Mouse (Mus musculus): ENCODE results near the gene Ccdc144b. TPM values are rescaled to one million over a fixed set of nuclear protein-coding genes. Genes with fewer than 3 reads are reported as not detected.

Gene Ccdc144b
- polyA plus RNA-seq, 1 experiment, result not detected

DNA sequence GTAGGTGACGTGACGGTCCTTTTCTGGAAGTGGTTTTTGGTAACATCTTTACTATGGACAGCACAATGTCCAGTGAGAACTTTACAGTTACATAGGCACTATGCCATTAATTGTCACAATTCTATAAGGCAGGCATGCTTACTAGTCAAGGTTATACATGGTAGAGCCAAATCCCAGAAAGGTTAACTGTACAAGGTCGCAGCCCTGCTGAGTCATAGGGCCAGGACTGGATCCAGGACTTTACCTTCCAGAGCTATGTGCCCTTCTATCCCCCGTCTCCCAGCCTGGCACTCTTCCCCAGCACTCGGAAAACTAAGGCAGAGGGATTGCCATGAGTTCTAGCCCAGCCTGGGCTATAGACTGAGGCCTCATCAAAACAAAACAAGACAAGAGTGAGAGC is 89.4 kb downstream of the Ccdc144b start:
- no peak for DNase-seq (ENCODE audit: low read depth, low spot score)
- 91% methylated on average over 5 of the region's 5 CpGs for whole genome bisulfite sequencing

DNA sequence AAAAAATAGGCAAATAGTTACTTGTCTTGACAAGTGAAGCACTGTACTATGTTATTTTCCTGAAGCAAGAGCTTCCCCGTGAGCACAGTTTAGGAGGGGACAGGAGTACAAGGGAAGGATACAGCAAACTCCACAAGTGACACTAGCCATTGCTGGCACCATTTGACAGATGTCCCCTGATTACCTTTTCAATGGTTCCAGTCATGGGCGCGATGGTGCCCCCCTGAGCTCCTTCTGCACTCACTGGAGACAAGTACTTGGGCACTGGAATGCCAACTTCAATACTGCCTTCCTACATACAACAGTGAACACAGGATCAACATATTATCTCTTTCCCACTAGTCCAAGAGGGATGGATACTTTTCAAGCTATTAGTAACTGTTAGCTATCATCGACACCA is 89.9 kb downstream of the Ccdc144b start:
- no peak for DNase-seq (ENCODE audit: low read depth, low spot score)
- WGBS, result 94% methylated on average over 4 of the region's 4 CpGs

DNA sequence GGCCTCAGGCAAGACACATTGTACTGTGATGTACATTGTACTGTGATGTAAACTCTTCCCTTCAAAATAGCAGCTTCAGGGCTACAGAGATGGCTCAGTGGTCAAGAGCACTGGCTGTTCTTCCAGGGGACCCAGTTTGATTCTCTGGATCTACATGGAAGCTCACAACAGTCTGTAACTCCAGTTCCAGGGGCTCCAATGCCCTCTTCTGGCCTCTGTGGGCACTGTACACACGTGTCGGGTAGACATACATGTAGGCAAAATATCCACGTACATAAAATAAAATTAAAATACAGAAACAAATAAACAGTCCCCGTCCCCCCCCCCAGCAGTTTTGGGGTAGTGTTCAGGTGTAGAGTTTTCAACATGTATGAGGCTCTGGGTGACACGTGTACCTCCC is 90.4 kb downstream of the Ccdc144b start:
- no peak for DNase-seq (ENCODE audit: low read depth, low spot score)
- 91% methylated on average over 5 of the region's 5 CpGs for WGBS

Other genes starting within 250 kb of the Ccdc144b start
- gene Dcun1d1, start 116.1 kb downstream of the Ccdc144b start, polyA plus RNA-seq (2012; rRNA removed), result 4.5 and 6.3 TPM in 2 replicates
- gene Mccc1, start 52.9 kb downstream of the Ccdc144b start, polyA plus RNA-seq (2012; rRNA removed), result 7.2 and 11.1 TPM in 2 replicates
- gene Acad9, start 12.4 kb upstream of the Ccdc144b start, polyA plus RNA-seq (2012; rRNA removed), result 16.7 and 19.4 TPM in 2 replicates
- gene D3Ertd254e, start 97.5 kb upstream of the Ccdc144b start, polyA plus RNA-seq (2012; rRNA removed), result 0.45 and 0.80 TPM in 2 replicates
- gene Qrfpr, start 168.8 kb upstream of the Ccdc144b start, polyA plus RNA-seq (2012; rRNA removed), result not detected in 2 replicates